Mouse (Mus musculus) gastrocnemius, adult 2 months (tissue): ENCODE measurements at regions not wholly inside any gene's neighbourhood (a gene's known extent, or its start where the extent isn't known, plus 50 kb on each side); places are given as distances from the start of the nearest gene placed in this dataset.

Source experiments
- DNase-seq: peaks from one replicate; pipeline ENCODE4 v3.0.0; 2022
- H3K27ac ChIP-seq: fragments of 200-600 bp; 2 replicates; pipeline ENCODE4 v1.8.1; 2022; ENCODE audit warnings: mild to moderate bottlenecking
- H3K4me3 ChIP-seq: fragments of 200-600 bp; 2 replicates; pipeline ENCODE4 v1.8.1; 2022; ENCODE audit warnings: mild to moderate bottlenecking, moderate library complexity
- CTCF ChIP-seq: fragments of 200-600 bp; IDR thresholded peaks from 2 replicates; pipeline ENCODE4 v1.8.1; 2022; ENCODE audit warnings: antibody characterized with exemption, mild to moderate bottlenecking, moderate library complexity
- intact Hi-C: fragments of 180-260 bp; cut with DNase I; formaldehyde crosslinking; loops from one replicate; pipeline ENCODE4 v1.15.1; 2025

DNA sequence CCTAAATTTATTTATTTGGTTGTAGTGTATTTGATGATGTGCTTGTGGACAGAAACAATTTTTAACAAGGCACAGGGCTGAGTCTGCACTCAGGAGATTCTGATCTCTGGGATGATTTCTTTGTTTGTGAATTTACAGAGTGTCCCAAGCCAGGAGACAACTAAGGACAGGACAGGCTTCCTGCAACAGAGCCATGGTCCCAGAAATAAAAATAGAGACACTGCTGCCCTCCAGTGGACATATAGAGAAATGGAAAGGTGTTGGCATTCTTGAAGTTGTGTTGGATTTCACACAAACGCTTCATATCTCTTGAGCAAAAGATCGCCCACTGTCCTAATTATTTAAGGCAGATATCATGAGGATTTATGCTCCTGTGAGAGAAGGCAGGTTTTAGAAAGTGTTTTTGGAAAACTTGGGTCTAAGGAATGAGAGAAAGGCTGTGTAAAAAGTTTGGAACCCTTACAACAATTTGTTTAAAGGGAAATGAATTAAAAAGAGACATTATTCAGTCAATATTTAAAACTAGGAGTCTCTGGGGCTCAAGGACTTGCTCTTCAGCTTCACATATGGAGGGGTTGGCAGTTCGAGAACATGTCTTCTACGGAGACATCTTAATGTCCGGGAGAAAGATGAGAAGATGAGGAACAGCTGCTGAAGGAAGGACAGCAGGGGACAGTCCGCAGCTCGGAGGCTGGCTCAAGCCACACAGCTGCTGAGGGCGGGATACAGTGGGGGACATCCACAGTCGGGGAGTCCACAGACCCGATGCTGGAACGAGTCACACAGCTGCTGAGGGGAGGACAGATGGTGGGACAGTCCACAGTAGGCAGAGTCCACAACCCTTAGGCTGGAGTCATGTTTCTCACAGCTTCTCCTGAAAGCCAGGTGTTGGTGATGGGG lies 263.5 kb downstream of the Ankrd50 start:
- intact Hi-C loops: loop anchor here (5.0 kb wide), 1 partner anchor 759 kb away; no protein-coding TSS in a partner anchor
- DNase-seq: peak; percentile 36
- H3K27ac ChIP-seq: 0 out of 2 replicates have a peak overlapping the region, but pooled peaks have one; percentile 46
- TF ChIP-seq CTCF: peak; percentile 84
- H3K4me3 ChIP-seq: peak overlapping the region; percentile 52

DNA sequence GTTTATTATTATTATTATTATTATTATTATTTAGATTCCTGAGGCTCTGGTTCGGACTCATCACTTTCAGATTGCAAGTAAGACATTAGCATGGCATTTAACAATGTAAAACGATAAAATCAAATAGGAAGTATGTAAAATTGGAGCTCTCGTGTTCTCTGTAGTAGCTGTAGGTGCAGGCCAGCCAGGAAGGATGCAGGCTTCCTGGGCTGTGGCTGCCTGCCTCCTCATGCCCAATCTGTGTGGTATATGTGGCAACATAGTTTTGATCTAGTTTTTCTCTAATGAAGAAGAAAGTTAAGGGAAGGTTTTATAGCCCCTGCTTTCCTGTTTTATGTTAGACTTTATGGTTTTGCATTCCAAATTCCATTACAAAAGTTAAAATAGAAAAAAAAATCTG lies 275.6 kb downstream of the Ankrd50 start:
- H3K4me3 ChIP-seq: no peak overlapping the region
- intact Hi-C loops: loop anchor here (10.0 kb wide), 1 partner anchor 234 kb away; no protein-coding TSS in a partner anchor
- no peak overlapping the region for H3K27ac ChIP-seq
- no peak for DNase-seq
- TF ChIP-seq CTCF: no peak

DNA sequence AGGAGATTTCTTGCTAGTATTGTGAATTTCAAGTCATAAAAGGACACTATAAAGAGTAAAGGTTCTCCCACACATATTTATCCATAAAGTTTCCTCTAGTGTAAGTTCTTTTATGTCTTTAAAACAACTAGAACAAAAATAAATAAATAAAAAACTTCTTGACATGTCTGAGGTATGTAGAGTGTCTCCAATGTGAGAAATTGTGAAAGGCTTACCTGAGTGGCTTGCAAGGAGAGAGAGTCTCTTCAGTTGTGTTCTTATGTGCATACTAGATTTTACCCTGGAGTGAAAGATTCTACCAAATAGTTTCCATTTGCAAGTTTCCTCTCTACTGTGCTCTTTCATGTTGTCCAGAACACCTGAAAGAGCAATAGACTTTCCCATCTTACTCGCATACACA lies 276.8 kb downstream of the Ankrd50 start:
- no peak overlapping the region for H3K4me3 ChIP-seq
- DNase-seq: no peak
- no peak for TF ChIP-seq CTCF
- intact Hi-C loops: loop anchor here (10.0 kb wide), 1 partner anchor 233 kb away; no protein-coding TSS in a partner anchor
- H3K27ac ChIP-seq: no peak overlapping the region

- peak; percentile 84 for DNase-seq
- peak overlapping the region; percentile 51 for H3K4me3 ChIP-seq
- TF ChIP-seq CTCF: peak; percentile 81
- intact Hi-C loops: loop anchor here (5.0 to 10.0 kb wide), 3 partner anchors 227 to 730 kb away; no protein-coding TSS in a partner anchor
- peak overlapping the region; percentile 16; the same call in 1 of the 2 replicates for H3K27ac ChIP-seq
Observed at GRCm38 (mm10) chr3:38201861-38202656, 282.6 kb downstream of the Ankrd50 start.

DNA sequence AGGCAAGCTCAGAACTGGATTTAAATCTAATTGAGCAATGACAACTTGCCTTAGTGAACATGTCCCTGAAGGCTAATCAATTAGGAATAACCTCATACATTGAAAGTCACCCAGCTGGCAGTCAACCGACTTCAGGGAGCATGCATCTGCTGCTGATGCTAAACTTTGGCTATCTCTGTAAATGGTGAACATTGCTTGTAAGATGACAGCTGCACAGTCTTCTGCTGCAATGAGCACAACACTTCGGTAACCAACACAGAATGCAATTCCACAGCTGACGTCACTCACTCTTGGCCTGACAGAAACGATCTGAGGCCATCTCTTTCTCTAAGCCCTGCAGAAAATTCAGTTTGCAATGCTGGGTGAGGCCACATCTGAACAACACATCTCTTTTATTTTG lies 290.6 kb downstream of the Ankrd50 start:
- intact Hi-C loops: no loop called here
- TF ChIP-seq CTCF: no peak
- no peak overlapping the region for H3K4me3 ChIP-seq
- no peak overlapping the region; the same call in 1 of the 2 replicates for H3K27ac ChIP-seq
- DNase-seq: peak; percentile 62

DNA sequence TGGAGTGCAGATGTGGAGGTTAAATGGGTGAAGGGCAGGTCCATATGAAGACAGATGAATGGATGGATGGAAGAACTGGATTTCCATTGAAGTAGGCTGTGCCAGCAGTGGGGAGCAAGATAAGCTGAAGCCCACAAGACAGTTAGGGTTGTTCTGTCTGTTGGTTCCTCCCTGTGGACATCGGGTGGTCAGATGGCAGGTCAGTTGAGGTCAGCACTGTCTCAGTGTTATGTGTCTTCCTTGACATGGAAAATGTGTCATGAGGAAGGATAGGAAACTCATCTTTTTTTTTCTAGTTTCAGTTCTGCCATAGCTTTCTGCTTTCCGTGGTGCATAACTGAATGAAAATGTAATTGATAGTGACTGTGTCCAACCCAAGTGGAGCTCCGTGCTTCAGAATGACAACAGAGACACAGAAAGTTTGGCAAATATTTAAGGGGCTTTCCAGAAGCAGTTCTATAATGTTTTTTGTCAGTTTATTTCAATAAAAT lies 297.2 kb downstream of the Ankrd50 start:
- H3K27ac ChIP-seq: no peak overlapping the region
- no peak overlapping the region for H3K4me3 ChIP-seq
- TF ChIP-seq CTCF: no peak
- intact Hi-C loops: no loop called here
- DNase-seq: no peak

- Histone ChIP-seq H3K4me3 (no peak overlapping the region), H3K27ac (no peak overlapping the region)
- no peak for DNase-seq
- no peak for TF ChIP-seq CTCF
- intact Hi-C loops: no loop called here
Observed at GRCm38 (mm10) chr3:38186503-38186902, 298.1 kb downstream of the Ankrd50 start.

DNA sequence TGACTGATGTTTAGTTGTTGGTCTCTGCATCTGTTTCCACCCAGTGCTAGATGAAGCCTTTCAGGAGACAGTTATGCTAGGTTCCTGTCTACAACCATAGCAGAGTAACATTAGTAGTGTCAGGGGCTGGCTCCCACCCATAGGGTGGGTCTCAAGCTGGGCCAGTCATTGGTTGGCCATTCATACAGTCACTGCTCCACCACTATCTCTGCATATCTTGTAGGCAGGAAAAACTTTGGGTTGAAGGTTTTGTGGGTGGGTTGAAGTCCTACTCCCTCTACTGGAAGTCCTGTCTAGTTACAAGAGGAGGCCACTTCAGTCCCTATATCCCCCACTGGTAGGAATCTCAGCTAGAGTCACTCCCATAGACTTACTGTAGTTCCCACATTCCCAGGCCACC lies 306.3 kb downstream of the Ankrd50 start:
- intact Hi-C loops: no loop called here
- no peak overlapping the region for H3K4me3 ChIP-seq
- DNase-seq: no peak
- TF ChIP-seq CTCF: peak; percentile 35
- H3K27ac ChIP-seq: no peak overlapping the region

DNA sequence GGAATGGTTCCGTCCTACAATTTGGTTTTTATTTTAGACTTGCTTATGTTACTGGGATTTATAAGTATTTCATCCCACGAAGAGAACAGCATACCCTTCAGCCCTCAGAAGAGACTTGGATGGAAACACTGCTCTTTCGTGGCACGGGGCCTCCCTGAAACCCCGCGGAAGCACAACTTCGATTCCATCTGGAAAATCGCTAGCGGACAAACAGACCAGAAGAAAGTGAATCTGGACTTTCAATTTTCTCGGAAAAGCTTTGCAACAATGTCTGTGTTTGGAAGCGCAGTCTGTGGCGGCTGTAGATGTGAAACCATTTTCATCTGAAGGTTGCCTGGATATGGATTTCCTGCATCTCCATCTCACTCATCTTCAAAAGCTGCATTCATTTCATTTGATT lies 308.7 kb downstream of the Ankrd50 start:
- H3K4me3 ChIP-seq: peak overlapping the region; percentile 62

GRCm38 (mm10) chr3:38174735-38175280 lies 309.8 kb downstream of the Ankrd50 start:
- H3K27ac ChIP-seq: peak overlapping the region; percentile 79
- no peak overlapping the region for H3K4me3 ChIP-seq
- intact Hi-C loops: no loop called here
- DNase-seq: no peak
- no peak for TF ChIP-seq CTCF

More for the DNA sequence above, 308.7 kb downstream of the Ankrd50 start:
- TF ChIP-seq CTCF: no peak
- peak overlapping the region; percentile 79 for H3K27ac ChIP-seq
- intact Hi-C loops: no loop called here
- peak; percentile 39 for DNase-seq

DNA sequence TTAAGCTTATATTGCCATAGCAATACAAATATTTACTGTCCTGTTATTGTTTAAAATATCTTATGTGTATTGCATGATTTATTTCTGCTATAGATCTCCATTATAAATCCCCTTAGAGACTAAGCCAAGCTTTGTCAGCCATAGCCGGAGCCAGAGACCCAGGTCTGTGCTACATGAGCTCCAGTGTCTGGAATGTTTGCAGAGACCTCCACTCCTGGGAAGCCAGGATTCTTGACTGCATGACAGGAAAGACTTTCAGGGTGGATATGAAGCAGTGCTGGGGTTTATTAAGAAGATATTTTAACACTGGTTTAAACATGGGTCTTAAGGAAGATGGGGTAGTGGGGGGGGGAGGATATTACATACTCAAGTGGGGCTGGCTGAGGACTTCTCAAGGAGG lies 332.2 kb downstream of the Ankrd50 start:
- intact Hi-C loops: no loop called here
- no peak for TF ChIP-seq CTCF
- no peak overlapping the region for H3K4me3 ChIP-seq

GRCm38 (mm10) chr3:38151821-38152220 lies 332.8 kb downstream of the Ankrd50 start:
- no peak for TF ChIP-seq CTCF
- Histone ChIP-seq H3K4me3 (no peak overlapping the region), H3K27ac (no peak overlapping the region)
- intact Hi-C loops: no loop called here
- no peak for DNase-seq

More for the DNA sequence above, 332.2 kb downstream of the Ankrd50 start:
- H3K27ac ChIP-seq: no peak overlapping the region
- DNase-seq: no peak
